Mouse (Mus musculus): ENCODE measurements at regions not wholly inside any gene's neighbourhood (a gene's known extent, or its start where the extent isn't known, plus 50 kb on each side); places are given as distances from the start of the nearest gene placed in this dataset.

GRCm38 (mm10) chr4:93990273-93990869 is 566.0 kb upstream of the Gm10306 start:
- TF ChIP-seq CTCF (IDR thresholded peaks at IDR 0.05; ENCODE audit: low read depth, low read length) = no peak
- no peak for TF ChIP-seq POLR2A (IDR thresholded peaks at IDR 0.05; ENCODE audit: borderline replicate concordance, low read depth, low read length)
